Mouse (Mus musculus): Measurements from ENCODE around the gene Ubr7.
A peak's percentile ranks its signal among the peaks of the same experiment; 100 is the strongest.

- TF ChIP-seq CTCF (conservative IDR thresholded peaks at IDR 0.05 in 1 of 2, IDR thresholded peaks at IDR 0.05 in 1 of 2; ENCODE audit: low read depth in 2 of 2, low read length in 2 of 2) (no peak), POLR2A (IDR thresholded peaks at IDR 0.05; ENCODE audit: low read depth, low read length) (peak; percentile 87), ELF1 (IDR thresholded peaks at IDR 0.05; ENCODE audit: low read depth, low read length) (peak; percentile 86), UBTF (IDR thresholded peaks at IDR 0.05; ENCODE audit: low read depth, low read length) (peak; percentile 57; the same call in 1 of the 2 replicates), GABPA (IDR thresholded peaks at IDR 0.05; ENCODE audit: insufficient replicate concordance, low read depth, low read length) (0 out of 2 replicates have a peak, but pooled peaks have one; percentile 16), PAX5 (IDR thresholded peaks at IDR 0.05; ENCODE audit: low read length) (no peak)
Measured at GRCm38 (mm10) chr12:102743589-102744574, 13.9 kb upstream of the Ubr7 start, which contains the start of the genes Moap1 and Tmem251.

All from CH12.LX (cell line).